Mouse (Mus musculus) limb, embryonic 10.5 days (tissue): ENCODE results near the gene Myoc. TPM values are rescaled to one million over a fixed set of nuclear protein-coding genes. Genes with fewer than 3 reads are reported as not detected.

Experiments used
- DNase-seq: peaks from one replicate; pipeline ENCODE4 v3.0.0-alpha.2; 2017; ENCODE audit warnings: low spot score
- H3K27ac ChIP-seq: fragments of 300-500 bp; sonication (generic); 2 replicates; pipeline ENCODE4 v1.5.1; 2016; ENCODE audit warnings: mild to moderate bottlenecking
- H3K27me3 ChIP-seq: fragments of 300-500 bp; sonication (generic); 2 replicates; pipeline ENCODE4 v1.6.1; 2016; ENCODE audit warnings: low read depth, mild to moderate bottlenecking; ENCODE audit not compliant: poor library complexity, severe bottlenecking
- H3K36me3 ChIP-seq: fragments of 300-500 bp; sonication (generic); 2 replicates; pipeline ENCODE4 v1.6.1; 2016; ENCODE audit warnings: mild to moderate bottlenecking, moderate library complexity
- H3K4me1 ChIP-seq: fragments of 300-500 bp; sonication (generic); 2 replicates; pipeline ENCODE4 v1.6.1; 2016
- H3K4me3 ChIP-seq: fragments of 300-500 bp; sonication (generic); 2 replicates; pipeline ENCODE4 v1.5.1; 2016; ENCODE audit warnings: mild to moderate bottlenecking, moderate library complexity
- H3K9me3 ChIP-seq: fragments of 300-500 bp; sonication (generic); replicated peaks from 2 replicates; pipeline ENCODE4 v1.6.1; 2016; ENCODE audit warnings: mild to moderate bottlenecking
- WGBS: fragments of 180-500 bp; shearing (Covaris S2); methylation state at CpG from one replicate; pipeline ENCODE4 v1.1.7; 2016; 5-methylcytosine and 5-hydroxymethylcytosine counted together
- polyA plus RNA-seq: library from polyadenylated mRNA; unstranded; fragments of >200 nt; fragmentation: Nextera tagmentation; extraction: Ambion mirVana; gene quantifications from 2 replicates; pipeline ENCODE4 v1.2.1, GENCODE M21; 2016

Gene Myoc
- not detected in 2 replicates for polyA plus RNA-seq

- DNase-seq = no peak
- no peaks in the 10 kb centered on the region for H3K36me3 ChIP-seq
- H3K4me1 ChIP-seq = peaks cover 12% of the 10 kb centered on the region
- 86% methylated on average over 10 of the region's 10 CpGs for WGBS
- no peak within 1 kb of the TSS for H3K4me3 ChIP-seq
- H3K27ac ChIP-seq = no peak within 1 kb of the TSS
- H3K9me3 ChIP-seq = no peaks in the 10 kb centered on the region
- no peaks in the 10 kb centered on the region for H3K27me3 ChIP-seq
Measured at GRCm38 (mm10) chr1:162639051-162639750, at the start of gene Myoc. Gene Myoc (plus strand): TSS chr1:162639155.

DNA sequence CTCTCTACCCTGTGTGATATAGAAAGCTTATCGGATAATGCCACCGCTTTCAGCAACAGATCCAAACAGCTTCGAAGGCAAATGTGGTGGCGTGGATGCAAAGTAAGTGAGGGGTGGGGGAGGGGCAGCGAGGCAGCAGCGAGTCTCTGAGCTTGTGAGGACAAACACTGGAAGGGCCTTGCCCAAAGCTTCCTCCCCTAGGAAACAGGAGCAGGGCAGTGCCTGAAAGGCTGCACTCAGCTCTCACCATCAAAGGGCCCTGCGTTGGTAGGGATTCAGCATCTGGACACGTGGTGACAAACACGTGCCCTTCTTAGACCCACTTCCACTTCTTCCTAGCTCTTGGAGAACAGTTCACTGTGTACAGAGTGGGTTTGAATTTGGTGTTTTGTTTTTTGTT lies 49.5 kb upstream of the Myoc start:
- Histone ChIP-seq H3K4me1 (peaks cover 9% of the 10 kb centered on the region), H3K27me3 (no peaks in the 10 kb centered on the region), H3K27ac (peak overlapping the region; percentile 66), H3K36me3 (peaks cover 11% of the 10 kb centered on the region), H3K4me3 (no peak overlapping the region), H3K9me3 (no peaks in the 10 kb centered on the region)
- DNase-seq = peak; percentile 68
- 6% methylated on average over 9 of the region's 9 CpGs for WGBS

GRCm38 (mm10) chr1:162590415-162590997 lies 48.4 kb upstream of the Myoc start:
- Histone ChIP-seq H3K4me3 (no peak overlapping the region), H3K4me1 (peaks cover 9% of the 10 kb centered on the region), H3K9me3 (no peaks in the 10 kb centered on the region), H3K27me3 (no peaks in the 10 kb centered on the region), H3K36me3 (peaks cover 11% of the 10 kb centered on the region), H3K27ac (no peak overlapping the region)
- DNase-seq = no peak
- 75% methylated on average over 8 of the region's 8 CpGs for WGBS

- WGBS = 77% methylated on average over 3 of the region's 3 CpGs
- Histone ChIP-seq H3K36me3 (peaks cover 38% of the 10 kb centered on the region), H3K9me3 (no peaks in the 10 kb centered on the region), H3K27me3 (no peaks in the 10 kb centered on the region), H3K27ac (no peak overlapping the region), H3K4me3 (no peak overlapping the region), H3K4me1 (no peaks in the 10 kb centered on the region)
- DNase-seq = no peak
Measured at GRCm38 (mm10) chr1:162597379-162598102, 41.4 kb upstream of the Myoc start.

DNA sequence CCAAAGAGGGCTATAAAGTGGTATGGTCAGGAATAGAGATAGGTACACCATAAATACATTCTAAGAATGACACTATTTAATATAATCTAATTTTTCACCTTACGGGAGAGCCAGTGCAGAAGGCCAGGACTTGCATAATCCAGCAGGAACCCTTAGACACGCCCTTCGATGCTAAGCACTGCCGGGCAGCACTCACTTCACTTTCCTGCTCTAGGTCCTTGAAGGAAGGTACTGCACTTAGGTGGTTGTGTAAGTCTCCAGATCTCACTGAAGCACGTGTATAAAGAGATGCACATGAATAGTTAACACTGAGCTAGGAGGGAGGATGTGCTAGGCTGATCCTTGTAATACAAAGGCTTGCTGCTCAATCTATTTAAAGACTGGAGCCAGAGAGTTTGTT lies 39.3 kb upstream of the Myoc start:
- no peak overlapping the region for H3K27ac ChIP-seq
- H3K36me3 ChIP-seq = peaks cover 46% of the 10 kb centered on the region
- DNase-seq = no peak
- WGBS = 92% methylated on average over 5 of the region's 5 CpGs
- H3K9me3 ChIP-seq = no peaks in the 10 kb centered on the region
- no peak overlapping the region for H3K4me3 ChIP-seq
- H3K27me3 ChIP-seq = no peaks in the 10 kb centered on the region
- no peaks in the 10 kb centered on the region for H3K4me1 ChIP-seq

- H3K4me3 ChIP-seq = no peak overlapping the region
- no peak for DNase-seq
- no peaks in the 10 kb centered on the region for H3K27me3 ChIP-seq
- no peaks in the 10 kb centered on the region for H3K4me1 ChIP-seq
- 86% methylated on average over 4 of the region's 4 CpGs for WGBS
- H3K27ac ChIP-seq = no peak overlapping the region
- H3K9me3 ChIP-seq = no peaks in the 10 kb centered on the region
- peaks cover 35% of the 10 kb centered on the region for H3K36me3 ChIP-seq
Measured at GRCm38 (mm10) chr1:162601288-162601687, 37.7 kb upstream of the Myoc start.

GRCm38 (mm10) chr1:162608127-162608526 lies 30.8 kb upstream of the Myoc start:
- peaks cover 4% of the 10 kb centered on the region for H3K36me3 ChIP-seq
- no peaks in the 10 kb centered on the region for H3K27me3 ChIP-seq
- no peak overlapping the region for H3K27ac ChIP-seq
- no peaks in the 10 kb centered on the region for H3K9me3 ChIP-seq
- no peak for DNase-seq
- WGBS = 23% methylated on average over 1 of the region's 1 CpGs
- no peak overlapping the region for H3K4me3 ChIP-seq
- peaks cover 6% of the 10 kb centered on the region for H3K4me1 ChIP-seq

DNA sequence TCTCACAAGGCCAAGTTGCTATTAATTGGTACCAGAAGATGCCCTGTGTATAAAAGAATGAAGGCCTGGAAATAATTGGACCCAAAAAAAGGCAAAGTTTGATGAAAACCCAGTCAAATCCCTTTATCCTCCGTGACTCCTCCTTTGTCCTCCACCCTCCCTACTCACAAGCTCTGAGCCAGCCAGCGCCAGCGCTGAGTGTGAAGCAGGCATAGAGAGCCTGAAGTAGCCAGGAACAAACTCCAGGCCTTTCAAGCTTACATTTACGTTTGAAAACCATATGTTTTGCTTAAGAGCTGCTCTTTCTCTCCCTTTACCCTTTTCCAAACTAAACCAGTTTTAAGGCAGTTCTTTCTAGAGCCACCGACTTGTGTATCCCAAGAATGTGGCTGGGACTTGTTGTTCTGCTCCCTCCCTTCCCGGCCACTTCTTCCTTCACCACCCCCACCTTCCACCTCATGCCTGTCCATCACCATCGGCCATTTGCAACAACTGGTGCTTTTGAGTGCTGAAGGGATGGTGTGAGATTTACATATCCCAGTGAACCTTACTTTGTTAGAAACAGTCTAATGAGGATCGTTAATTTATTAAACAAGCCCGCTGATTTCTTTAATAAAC lies 29.2 kb upstream of the Myoc start:
- H3K27ac ChIP-seq = no peak overlapping the region
- DNase-seq = no peak
- WGBS = 40% methylated on average over 9 of the region's 9 CpGs

GRCm38 (mm10) chr1:162611191-162611590 lies 27.8 kb upstream of the Myoc start:
- Histone ChIP-seq H3K27ac (no peak overlapping the region), H3K27me3 (no peaks in the 10 kb centered on the region), H3K36me3 (no peaks in the 10 kb centered on the region), H3K4me3 (no peak overlapping the region), H3K9me3 (no peaks in the 10 kb centered on the region), H3K4me1 (peaks cover 6% of the 10 kb centered on the region)
- 87% methylated on average over 4 of the region's 4 CpGs for WGBS
- no peak for DNase-seq

More for the DNA sequence above, 29.2 kb upstream of the Myoc start:
- no peaks in the 10 kb centered on the region for H3K27me3 ChIP-seq
- H3K9me3 ChIP-seq = no peaks in the 10 kb centered on the region
- H3K36me3 ChIP-seq = no peaks in the 10 kb centered on the region
- H3K4me3 ChIP-seq = no peak overlapping the region
- H3K4me1 ChIP-seq = peaks cover 6% of the 10 kb centered on the region

- H3K4me3 ChIP-seq = no peak overlapping the region
- H3K27ac ChIP-seq = no peak overlapping the region
- no peaks in the 10 kb centered on the region for H3K36me3 ChIP-seq
- H3K27me3 ChIP-seq = no peaks in the 10 kb centered on the region
- 71% methylated on average over 1 of the region's 1 CpGs for WGBS
- no peak for DNase-seq
- H3K9me3 ChIP-seq = no peaks in the 10 kb centered on the region
- H3K4me1 ChIP-seq = no peaks in the 10 kb centered on the region
Measured at GRCm38 (mm10) chr1:162615511-162615910, 23.4 kb upstream of the Myoc start.

- Histone ChIP-seq H3K27ac (no peak overlapping the region), H3K27me3 (no peaks in the 10 kb centered on the region), H3K36me3 (no peaks in the 10 kb centered on the region), H3K4me3 (no peak overlapping the region), H3K9me3 (no peaks in the 10 kb centered on the region), H3K4me1 (peaks cover 5% of the 10 kb centered on the region)
- 67% methylated on average over 4 of the region's 4 CpGs for WGBS
- DNase-seq = no peak
Measured at GRCm38 (mm10) chr1:162620487-162620886, 18.5 kb upstream of the Myoc start.

DNA sequence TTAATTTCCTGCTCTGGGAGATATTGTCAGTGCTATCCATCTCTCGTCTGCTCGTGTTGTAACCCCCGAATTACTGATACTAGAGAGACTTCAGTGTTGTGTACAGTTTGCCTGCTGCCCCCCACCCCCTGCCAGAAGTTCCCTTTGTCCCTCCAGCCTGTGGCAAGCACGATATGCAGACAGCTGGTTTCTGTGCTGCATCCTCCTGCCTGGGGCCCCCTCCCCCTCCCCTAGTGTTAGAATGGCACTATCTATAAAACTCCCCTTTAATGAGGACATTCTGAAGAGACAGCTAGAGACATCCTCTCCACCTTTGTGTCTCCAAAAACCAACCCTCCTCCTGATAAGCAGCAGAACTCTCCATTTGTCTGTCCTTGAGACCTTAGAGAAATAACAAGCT lies 15.1 kb upstream of the Myoc start:
- H3K36me3 ChIP-seq = no peaks in the 10 kb centered on the region
- WGBS = 34% methylated on average over 4 of the region's 4 CpGs
- no peak overlapping the region for H3K27ac ChIP-seq
- H3K27me3 ChIP-seq = no peaks in the 10 kb centered on the region
- H3K9me3 ChIP-seq = no peaks in the 10 kb centered on the region
- no peak for DNase-seq
- H3K4me3 ChIP-seq = no peak overlapping the region
- peaks cover 5% of the 10 kb centered on the region for H3K4me1 ChIP-seq

- H3K4me1 ChIP-seq = peaks cover 5% of the 10 kb centered on the region
- no peak for DNase-seq
- no peak overlapping the region for H3K27ac ChIP-seq
- no peaks in the 10 kb centered on the region for H3K9me3 ChIP-seq
- H3K4me3 ChIP-seq = no peak overlapping the region
- H3K27me3 ChIP-seq = no peaks in the 10 kb centered on the region
- H3K36me3 ChIP-seq = no peaks in the 10 kb centered on the region
- 72% methylated on average over 7 of the region's 7 CpGs for WGBS
Measured at GRCm38 (mm10) chr1:162625229-162625628, 13.7 kb upstream of the Myoc start.
